Mouse (Mus musculus): Measurements from ENCODE around the gene Flad1. TPM values are rescaled to one million over a fixed set of nuclear protein-coding genes. Genes with fewer than 3 reads are reported as not detected.
A peak's percentile ranks its signal among the peaks of the same experiment; 100 is the strongest.

The Flad1 gene
- total RNA-seq, 1 experiment = 20.3 TPM

DNA sequence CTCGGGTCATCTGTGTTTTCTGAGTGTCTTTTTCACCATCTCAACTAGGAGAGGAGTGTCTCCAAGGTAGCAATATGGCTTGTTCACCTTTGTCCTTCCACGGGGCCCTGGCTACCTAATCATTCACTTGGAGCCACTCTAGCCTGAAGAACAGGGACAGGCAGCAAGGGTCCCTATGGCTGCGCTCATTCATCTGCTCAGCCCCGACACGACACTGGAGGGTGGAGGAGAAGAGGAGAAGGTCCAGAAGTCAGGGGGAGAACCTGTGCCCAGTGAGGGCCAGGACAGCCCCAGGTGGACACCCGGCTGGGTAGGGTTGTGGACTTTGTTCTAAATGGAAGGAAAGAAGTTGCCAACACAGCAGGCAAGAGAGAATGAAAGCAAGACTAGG is 56.2 kb downstream of the Flad1 start:
- no peak overlapping the region for H3K4me3 ChIP-seq (ENCODE audit: insufficient read depth in 1 of 2, low read depth in 1 of 2, low read length in 2 of 2, poor library complexity in 1 of 2, severe bottlenecking in 1 of 2)
- in situ Hi-C loops (cut with MboI; ENCODE audit: low sequenced_read_pairs in 2 of 2, unreplicated experiment in 2 of 2) = no loop called here
- H3K9me3 ChIP-seq (ENCODE audit: control insufficient read depth, insufficient read depth, low read depth, low read length) = no peaks in the 10 kb centered on the region
- H3K27ac ChIP-seq (ENCODE audit: insufficient read depth, low read depth, low read length, poor library complexity, severe bottlenecking) = no peak overlapping the region
- TF ChIP-seq CHD2 (IDR thresholded peaks at IDR 0.05; ENCODE audit: low read depth, low read length) (no peak), MAFK (IDR thresholded peaks at IDR 0.05; ENCODE audit: insufficient read depth, low read depth, low read length) (no peak), ZNF384 (IDR thresholded peaks at IDR 0.05; ENCODE audit: low read depth, low read length) (no peak), ZC3H11A (IDR thresholded peaks at IDR 0.05; ENCODE audit: borderline replicate concordance, low read depth, low read length) (no peak), HCFC1 (IDR thresholded peaks at IDR 0.05; ENCODE audit: borderline replicate concordance, insufficient read depth, low read length) (no peak)
- H3K9ac ChIP-seq (ENCODE audit: insufficient read depth, low read depth, low read length, poor library complexity, severe bottlenecking) = no peak overlapping the region
- no peaks in the 10 kb centered on the region for H3K36me3 ChIP-seq (ENCODE audit: control insufficient read depth, insufficient read depth, low read length, poor library complexity, severe bottlenecking)
- H3K4me1 ChIP-seq (ENCODE audit: control insufficient read depth in 2 of 2, insufficient read depth in 2 of 2, low read length in 2 of 2, poor library complexity in 1 of 2) = peaks cover 2 to 10% of the 10 kb centered on the region in 2 experiments; a peak in 1 of 4 replicates
- DNase-seq (ENCODE audit: low read depth, low spot score) = no peak

DNA sequence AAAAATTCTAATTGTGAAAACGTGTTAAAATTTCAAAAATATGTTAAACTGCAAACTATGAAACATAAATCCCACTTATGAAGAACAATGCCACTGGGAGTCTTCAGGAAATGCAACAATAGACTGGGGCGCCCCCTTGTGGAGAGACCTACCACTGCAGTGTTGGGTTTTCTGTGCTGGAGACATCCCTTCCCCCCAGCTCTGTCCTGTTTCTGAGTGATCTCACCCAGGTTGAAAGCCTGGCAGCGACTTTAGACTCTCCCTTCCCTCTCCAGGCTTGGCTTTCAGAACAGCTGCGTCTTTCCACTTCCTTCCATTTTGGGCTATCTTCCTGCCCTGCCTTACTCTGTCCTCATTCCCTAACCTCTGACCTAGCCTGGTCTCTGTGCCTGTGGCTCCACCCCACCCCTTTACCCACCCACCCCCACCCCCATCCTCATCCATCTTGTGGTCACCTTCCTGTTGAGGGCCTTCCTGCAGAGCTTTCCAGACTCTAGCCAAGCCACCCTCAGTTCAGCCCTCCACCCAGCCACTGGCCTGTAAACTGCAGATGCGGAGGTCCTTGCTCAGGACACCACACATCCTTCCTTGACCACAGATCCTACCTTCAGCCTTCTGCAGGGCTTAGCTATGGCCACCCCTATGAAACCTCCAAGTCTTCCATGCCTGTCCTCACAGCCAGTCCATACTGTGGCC is 56.7 kb downstream of the Flad1 start:
- in situ Hi-C loops (cut with MboI; ENCODE audit: low sequenced_read_pairs in 2 of 2, unreplicated experiment in 2 of 2) = no loop called here
- TF ChIP-seq MAFK (IDR thresholded peaks at IDR 0.05; ENCODE audit: insufficient read depth, low read depth, low read length) (no peak), ZC3H11A (IDR thresholded peaks at IDR 0.05; ENCODE audit: borderline replicate concordance, low read depth, low read length) (no peak), HCFC1 (IDR thresholded peaks at IDR 0.05; ENCODE audit: borderline replicate concordance, insufficient read depth, low read length) (no peak), CHD2 (IDR thresholded peaks at IDR 0.05; ENCODE audit: low read depth, low read length) (0 out of 2 replicates have a peak, but pooled peaks have one; percentile 28), ZNF384 (IDR thresholded peaks at IDR 0.05; ENCODE audit: low read depth, low read length) (no peak)
- no peak overlapping the region for H3K9ac ChIP-seq (ENCODE audit: insufficient read depth, low read depth, low read length, poor library complexity, severe bottlenecking)

DNA sequence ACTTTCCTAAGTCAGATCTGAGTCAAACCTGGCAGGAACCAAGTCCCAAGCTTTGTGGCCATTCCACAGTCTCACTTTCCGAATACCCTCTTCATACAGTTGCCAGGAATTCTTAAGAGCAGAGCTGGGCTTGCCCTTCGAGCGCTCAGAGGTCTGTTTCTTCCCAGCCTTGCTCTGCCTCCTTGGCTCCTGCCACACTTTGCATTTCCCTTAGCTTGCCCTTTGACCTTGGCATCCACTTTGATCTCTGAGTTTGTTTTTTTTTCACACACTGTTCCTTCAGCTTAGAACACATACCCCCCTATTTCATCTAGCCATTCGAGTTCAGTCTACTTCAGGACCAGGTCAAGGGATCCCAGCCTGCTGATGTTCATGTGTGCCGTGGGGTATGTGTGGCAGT is 60.4 kb downstream of the Flad1 start:
- Histone ChIP-seq H3K9me3 (ENCODE audit: control insufficient read depth, insufficient read depth, low read depth, low read length) (no peaks in the 10 kb centered on the region), H3K4me3 (ENCODE audit: insufficient read depth in 1 of 2, low read depth in 1 of 2, low read length in 2 of 2, poor library complexity in 1 of 2, severe bottlenecking in 1 of 2) (no peak overlapping the region), H3K36me3 (ENCODE audit: control insufficient read depth, insufficient read depth, low read length, poor library complexity, severe bottlenecking) (no peaks in the 10 kb centered on the region), H3K27ac (ENCODE audit: insufficient read depth, low read depth, low read length, poor library complexity, severe bottlenecking) (no peak overlapping the region), H3K9ac (ENCODE audit: insufficient read depth, low read depth, low read length, poor library complexity, severe bottlenecking) (no peak overlapping the region), H3K4me1 (ENCODE audit: control insufficient read depth in 2 of 2, insufficient read depth in 2 of 2, low read length in 2 of 2, poor library complexity in 1 of 2) (peaks cover 4 to 11% of the 10 kb centered on the region in 2 experiments; a peak in 1 of 4 replicates)
- DNase-seq (ENCODE audit: low read depth, low spot score) = no peak
- TF ChIP-seq CHD2 (IDR thresholded peaks at IDR 0.05; ENCODE audit: low read depth, low read length) (no peak), ZC3H11A (IDR thresholded peaks at IDR 0.05; ENCODE audit: borderline replicate concordance, low read depth, low read length) (no peak), HCFC1 (IDR thresholded peaks at IDR 0.05; ENCODE audit: borderline replicate concordance, insufficient read depth, low read length) (no peak), ZNF384 (IDR thresholded peaks at IDR 0.05; ENCODE audit: low read depth, low read length) (no peak), MAFK (IDR thresholded peaks at IDR 0.05; ENCODE audit: insufficient read depth, low read depth, low read length) (no peak)
- in situ Hi-C loops (cut with MboI; ENCODE audit: low sequenced_read_pairs in 2 of 2, unreplicated experiment in 2 of 2) = no loop called here

More for the DNA sequence above, 56.7 kb downstream of the Flad1 start:
- no peaks in the 10 kb centered on the region for H3K9me3 ChIP-seq (ENCODE audit: control insufficient read depth, insufficient read depth, low read depth, low read length)
- H3K4me3 ChIP-seq (ENCODE audit: insufficient read depth in 1 of 2, low read depth in 1 of 2, low read length in 2 of 2, poor library complexity in 1 of 2, severe bottlenecking in 1 of 2) = no peak overlapping the region
- no peaks in the 10 kb centered on the region for H3K36me3 ChIP-seq (ENCODE audit: control insufficient read depth, insufficient read depth, low read length, poor library complexity, severe bottlenecking)
- peaks cover 2 to 10% of the 10 kb centered on the region in 2 experiments; a peak in 1 of 4 replicates for H3K4me1 ChIP-seq (ENCODE audit: control insufficient read depth in 2 of 2, insufficient read depth in 2 of 2, low read length in 2 of 2, poor library complexity in 1 of 2)
- DNase-seq (ENCODE audit: low read depth, low spot score) = no peak
- H3K27ac ChIP-seq (ENCODE audit: insufficient read depth, low read depth, low read length, poor library complexity, severe bottlenecking) = no peak overlapping the region

Other genes starting within 250 kb of the Flad1 start
- gene Clk2, start 247.1 kb downstream of the Flad1 start, total RNA-seq (2012; rRNA removed) = 42.0 and 60.1 TPM in 2 replicates
- 83.2 and 102 TPM in 2 replicates for gene Scamp3, start 234.4 kb downstream of the Flad1 start, total RNA-seq (2012; rRNA removed)
- gene Fam189b, start 228.7 kb downstream of the Flad1 start, total RNA-seq (2012; rRNA removed) = 8.6 and 9.3 TPM in 2 replicates
- 69.3 and 89.7 TPM in 2 replicates for gene Gba, start 208.9 kb downstream of the Flad1 start, total RNA-seq (2012; rRNA removed)
- 36.9 and 46.9 TPM in 2 replicates for gene Thbs3, start 196.7 kb downstream of the Flad1 start, total RNA-seq (2012; rRNA removed)
- gene Mtx1, start 184.8 kb downstream of the Flad1 start, total RNA-seq (2012; rRNA removed) = 234 and 251 TPM in 2 replicates
- gene Muc1, start 182.8 kb downstream of the Flad1 start, total RNA-seq (2012; rRNA removed) = 3.0 and 3.9 TPM in 2 replicates
- 113 and 134 TPM in 2 replicates for gene Krtcap2, start 165.9 kb downstream of the Flad1 start, total RNA-seq (2012; rRNA removed)
- 3.1 and 5.3 TPM in 2 replicates for gene Trim46, start 165.6 kb downstream of the Flad1 start, total RNA-seq (2012; rRNA removed)
- gene Dpm3, start 152.5 kb downstream of the Flad1 start, total RNA-seq (2012; rRNA removed) = 207 and 297 TPM in 2 replicates
- gene Slc50a1, start 141.3 kb downstream of the Flad1 start, total RNA-seq (2012; rRNA removed) = 17.0 and 27.0 TPM in 2 replicates
- 2.1 and 9.5 TPM in 2 replicates for gene Efna1, start 130.7 kb downstream of the Flad1 start, total RNA-seq (2012; rRNA removed)
- 7.5 and 12.5 TPM in 2 replicates for gene Efna3, start 88.9 kb downstream of the Flad1 start, total RNA-seq (2012; rRNA removed)
- gene Efna4, start 73.8 kb downstream of the Flad1 start, total RNA-seq (2012; rRNA removed) = 24.0 and 41.9 TPM in 2 replicates
- gene Adam15, start 61.9 kb downstream of the Flad1 start, total RNA-seq (2012; rRNA removed) = 56.3 and 59.1 TPM in 2 replicates
- not detected in 2 replicates for gene Dcst2, start 49.9 kb downstream of the Flad1 start, total RNA-seq (2012; rRNA removed)
- gene Dcst1, start 46.6 kb downstream of the Flad1 start, total RNA-seq (2012; rRNA removed) = 0.09 and 0.16 TPM in 2 replicates
- 11.8 and 13.0 TPM in 2 replicates for gene Zbtb7b, start 17.1 kb downstream of the Flad1 start, total RNA-seq (2012; rRNA removed)
- not detected in 2 replicates for gene Lenep, start 9.1 kb downstream of the Flad1 start, total RNA-seq (2012; rRNA removed)
- gene Cks1b, start 6.5 kb upstream of the Flad1 start, total RNA-seq (2012; rRNA removed) = 162 and 190 TPM in 2 replicates
- gene Shc1, start 6.6 kb upstream of the Flad1 start, total RNA-seq (2012; rRNA removed) = 66.9 and 72.0 TPM in 2 replicates
- 39.2 and 50.3 TPM in 2 replicates for gene Pygo2, start 18.3 kb upstream of the Flad1 start, total RNA-seq (2012; rRNA removed)
- gene Pbxip1, start 24.8 kb upstream of the Flad1 start, total RNA-seq (2012; rRNA removed) = 19.3 and 20.8 TPM in 2 replicates
- gene Pmvk, start 42.7 kb upstream of the Flad1 start, total RNA-seq (2012; rRNA removed) = 35.0 and 38.6 TPM in 2 replicates
- gene Kcnn3, start 108.3 kb upstream of the Flad1 start, total RNA-seq (2012; rRNA removed) = 0.13 and 0.26 TPM in 2 replicates

All from ES-E14 (cell line).